Mouse (Mus musculus): ENCODE results near the gene Hspa12a. TPM values are rescaled to one million over a fixed set of nuclear protein-coding genes. Genes with fewer than 3 reads are reported as not detected.

Hspa12a gene
- total RNA-seq, 1 experiment from 2014 or later, result 60.8 TPM

- DNase-seq, result no peak
Measured at GRCm38 (mm10) chr19:58751504-58751903, 191.9 kb downstream of the Hspa12a start.

- DNase-seq, result no peak
Measured at GRCm38 (mm10) chr19:58750822-58751221, 192.6 kb downstream of the Hspa12a start.

- no peak for DNase-seq
Measured at GRCm38 (mm10) chr19:58747498-58748000, 195.9 kb downstream of the Hspa12a start.

Small RNAs within 50 kb of the gene (microRNA-seq; reads per million reads assigned to microRNA genes)
- gene Mir3086, result 1.5 to 3.0 reads per million in 2 experiments

Other genes with a start within 250 kb of the Hspa12a start
- gene Pnliprp1, start 214.8 kb downstream of the Hspa12a start, total RNA-seq (2021), result 1.7 TPM in 1 of 2 replicates, not detected in the other
- not detected in 2 replicates for gene Pnliprp2, start 183.9 kb downstream of the Hspa12a start, total RNA-seq (2021)
- not detected in 2 replicates for gene 1700019N19Rik, start 149.2 kb downstream of the Hspa12a start, total RNA-seq (2021)
- gene Eno4, start 229 bp downstream of the Hspa12a start, total RNA-seq (2021), result 0.30 and 0.38 TPM in 2 replicates
- gene Shtn1, start 132.4 kb upstream of the Hspa12a start, total RNA-seq (2021), result 10.9 and 11.7 TPM in 2 replicates
- not detected in 2 replicates for gene Vax1, start 226.4 kb upstream of the Hspa12a start, total RNA-seq (2021)

Data from adrenal gland, postnatal 14 days (tissue).